13 mouse cellular contexts compared by ENCODE assay signal in genomic region chr9:23030546-23030945, GRCm38 (mm10).
DNase-seq lines count a peak whose midpoint lies in the region; ATAC-seq and TF ChIP-seq lines count a peak whose summit lies in the region.
"Had no signal": no experiment of that assay in that cellular context is flagged by ENCODE, and none has a peak within 500 bp of the region (broad histone marks: within the 10 kb centered on the region; RNA-seq: fewer than 3 reads in every experiment).

No protein-coding gene starts in this region.

- H3K36me3 ChIP-seq in heart, embryonic 13.5 days = no peaks in the 10 kb centered on the region
- H3K36me3 ChIP-seq in kidney, postnatal 0 days (ENCODE audit: insufficient read depth, low read length) = no peaks in the 10 kb centered on the region
- H3K36me3 ChIP-seq: embryonic facial prominence, embryonic 10.5 days had no signal

- DNase-seq in heart, adult 11 months = peak; percentile 91
- DNase-seq in heart, postnatal 25 days (ENCODE audit: low spot score) = no peak
- peak; percentile 35 for DNase-seq in 3T3-L1 (ENCODE audit: low read depth, low spot score)
- peak; percentile 76 for DNase-seq in kidney, postnatal 0 days (ENCODE audit: low spot score)
- DNase-seq in spleen, adult 18-20 months = no peak
- DNase-seq in right cerebral cortex, postnatal 10 days (ENCODE audit: low spot score in 2 of 2) = no peak
- no peak for DNase-seq in layer of hippocampus, adult 9-11 months
- DNase-seq: cerebellum, adult 9-11 months; thymus, postnatal 14 days had no signal

- no peak overlapping the region for H3K4me3 ChIP-seq in heart, embryonic 13.5 days
- H3K4me3 ChIP-seq in kidney, postnatal 0 days (replicated peaks; ENCODE audit: low read depth, low read length) = no peak overlapping the region
- H3K4me3 ChIP-seq: embryonic facial prominence, embryonic 10.5 days had no signal

- intact Hi-C loops in heart, postnatal 25 days (cut with DNase I) = no loop called here

- no peak for ATAC-seq in heart, embryonic 13.5 days (ENCODE audit: extremely low read depth, insufficient number of reproducible peaks, low FRiP score, low TSS enrichment)
- ATAC-seq in kidney, postnatal 0 days (replicated peaks; ENCODE audit: low FRiP score, low read depth) = no peak

- 18% methylated on average over 2 of the region's 2 CpGs for WGBS in heart, embryonic 13.5 days
- 4% methylated on average over 2 of the region's 2 CpGs for WGBS in kidney, postnatal 0 days

- H3K4me1 ChIP-seq in heart, embryonic 13.5 days = peaks cover 38% of the 10 kb centered on the region
- H3K4me1 ChIP-seq in kidney, postnatal 0 days (replicated peaks; ENCODE audit: insufficient read depth, low read length) = peaks cover 23% of the 10 kb centered on the region

- no peaks in the 10 kb centered on the region for H3K9me3 ChIP-seq in heart, embryonic 13.5 days
- no peaks in the 10 kb centered on the region for H3K9me3 ChIP-seq in kidney, postnatal 0 days (replicated peaks; ENCODE audit: low read length)
- H3K9me3 ChIP-seq: embryonic facial prominence, embryonic 10.5 days had no signal

- H3K4me2 ChIP-seq in heart, embryonic 13.5 days = no peak overlapping the region
- no peak overlapping the region for H3K4me2 ChIP-seq in kidney, postnatal 0 days (ENCODE audit: low read length)
- H3K4me2 ChIP-seq: hindbrain, embryonic 14.5 days had no signal

- H3K9ac ChIP-seq in heart, embryonic 13.5 days = no peak overlapping the region
- H3K9ac ChIP-seq in kidney, postnatal 0 days (ENCODE audit: low read depth, low read length) = no peak overlapping the region
- H3K9ac ChIP-seq: hindbrain, embryonic 14.5 days; liver, embryonic 14.5 days had no signal

- no peak for TF ChIP-seq CTCF in kidney, postnatal 0 days (IDR thresholded peaks at IDR 0.05; ENCODE audit: low read depth)

- peak overlapping the region; percentile 68 for H3K27ac ChIP-seq in heart, embryonic 13.5 days (replicated peaks)
- 0 out of 2 replicates have a peak overlapping the region, but pooled peaks have one; percentile 32 for H3K27ac ChIP-seq in kidney, postnatal 0 days
- H3K27ac ChIP-seq: embryonic facial prominence, embryonic 10.5 days; hindbrain, embryonic 14.5 days; liver, embryonic 14.5 days had no signal

- 0 out of 2 replicates have a peak, but pooled peaks cover 4% of the 10 kb centered on the region for H3K27me3 ChIP-seq in heart, embryonic 13.5 days (replicated peaks)
- H3K27me3 ChIP-seq in kidney, postnatal 0 days (ENCODE audit: insufficient read depth, low read length) = no peaks in the 10 kb centered on the region

Comparison
In these comparisons a context has a peak if more than half of its experiments do, and no peak if none do; other contexts are left out.
1. DNase-seq: peak in heart, adult 11 months (single experiment), 3T3-L1 (single experiment) and kidney, postnatal 0 days (single experiment); none in heart, postnatal 25 days (single experiment), spleen, adult 18-20 months (0 of 2), right cerebral cortex, postnatal 10 days (0 of 2) and layer of hippocampus, adult 9-11 months (single experiment).